Mouse (Mus musculus) heart, adult 10 weeks (tissue): ENCODE results near the gene Lrrc42. TPM values are rescaled to one million over a fixed set of nuclear protein-coding genes. Genes with fewer than 3 reads are reported as not detected.

Experiments
- polyA plus RNA-seq: library from polyadenylated mRNA; stranded (reverse); fragments of 350-450 nt; fragmentation: Illumina TruSeq; extraction: RNeasy Lipid Tissue Mini Kit (QIAGEN cat#74804); gene quantifications from one replicate; pipeline ENCODE4 v1.2.3, GENCODE M21; 2014; ENCODE audit warnings: low read depth, low replicate concordance

Gene Lrrc42
- polyA plus RNA-seq, result 12.3 TPM

DNA sequence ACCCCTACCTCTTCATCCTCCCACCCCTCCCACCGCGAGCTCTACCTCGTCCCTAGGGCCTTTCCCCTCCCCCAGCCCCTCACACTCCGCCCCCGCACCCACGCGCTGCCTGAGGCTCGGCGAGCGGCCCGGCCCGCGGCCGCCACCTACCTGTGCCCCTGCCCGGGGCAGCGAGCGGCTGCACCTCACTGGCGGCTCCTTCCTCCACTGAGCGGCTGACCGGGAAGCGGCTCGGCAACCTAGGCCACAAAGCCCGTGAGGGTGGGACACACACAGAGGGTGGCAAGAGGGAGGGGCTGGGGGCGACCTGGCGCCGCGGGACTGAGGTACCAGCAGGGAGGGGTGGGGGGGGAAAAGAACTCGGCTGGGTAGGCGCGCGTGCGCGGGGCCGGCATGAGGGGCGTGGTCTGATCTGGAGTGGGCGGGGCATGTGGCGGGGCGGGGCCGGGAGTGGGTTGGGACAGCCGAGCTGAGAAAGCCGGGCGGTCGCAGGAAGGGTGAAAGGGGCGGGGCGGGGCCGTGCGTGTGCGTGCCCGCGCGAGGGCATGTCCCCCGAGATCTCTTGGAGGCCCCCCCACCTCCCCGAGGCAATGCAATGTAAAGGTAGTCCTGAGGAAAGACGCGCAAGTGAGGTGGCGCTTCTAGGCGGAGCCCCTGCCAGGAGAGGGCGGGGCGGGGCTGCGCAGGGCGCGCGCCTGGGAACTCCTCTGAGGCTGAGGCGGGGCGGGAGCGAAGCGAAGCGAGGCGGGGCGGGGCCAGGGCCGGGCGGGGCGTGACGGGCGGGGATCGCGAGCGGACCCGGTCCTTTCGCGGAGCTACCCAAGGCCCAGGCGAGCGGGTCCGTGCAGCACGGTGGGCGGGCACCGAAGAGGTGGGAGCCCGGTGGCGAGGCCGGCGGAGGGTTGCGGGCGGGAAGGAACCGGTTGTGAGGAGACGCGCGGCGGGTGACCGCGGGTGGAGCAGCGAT lies at the start of gene Lrrc42, which contains the start of gene Hspb11:
Gene Lrrc42 (minus strand): TSS at position 408 of the 967 bp plus-strand sequence.
Gene Hspb11 (plus strand): TSS at position 469 of the 967 bp plus-strand sequence.

DNA sequence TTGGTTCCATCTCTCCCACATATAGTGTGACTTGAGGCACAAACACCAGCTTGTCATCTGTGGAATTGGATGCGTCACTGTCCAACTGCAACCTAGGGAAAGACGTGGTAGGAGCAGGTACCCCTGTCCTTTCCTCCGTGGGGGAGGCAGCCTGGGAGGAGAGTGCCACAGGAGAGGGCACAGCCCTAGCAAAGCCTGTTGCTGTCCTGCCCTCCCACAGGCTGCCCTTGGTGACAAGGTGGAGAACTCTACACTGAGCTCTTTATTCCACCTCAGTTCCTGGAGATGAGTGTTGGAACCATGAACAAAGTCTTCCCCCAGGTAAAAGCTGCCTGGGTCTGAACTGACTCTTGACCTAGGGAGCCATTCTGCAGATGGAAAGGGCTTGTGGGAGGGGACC lies 44.5 kb downstream of the Lrrc42 start, which contains the start of gene Ldlrad1:
Gene Ldlrad1 (plus strand): TSS at position 301 of the 400 bp plus-strand sequence.

Other genes starting within 250 kb of the Lrrc42 start
- gene Mrpl37, start 186.7 kb downstream of the Lrrc42 start, polyA plus RNA-seq, result 101 TPM
- gene Cyb5rl, start 186.5 kb downstream of the Lrrc42 start, polyA plus RNA-seq, result 14.2 TPM
- gene Cdcp2, start 156.6 kb downstream of the Lrrc42 start, polyA plus RNA-seq, result not detected
- gene Tmem59, start 75.1 kb downstream of the Lrrc42 start, polyA plus RNA-seq, result 181 TPM
- 8.1 TPM for gene Tceanc2, start 74.4 kb downstream of the Lrrc42 start, polyA plus RNA-seq
- not detected for gene Ldlrad1, start 44.4 kb downstream of the Lrrc42 start, polyA plus RNA-seq
- gene Hspb11, start 61 bp upstream of the Lrrc42 start, polyA plus RNA-seq, result 12.4 TPM
- not detected for gene Dio1, start 53.6 kb upstream of the Lrrc42 start, polyA plus RNA-seq
- 26.4 TPM for gene Yipf1, start 60.8 kb upstream of the Lrrc42 start, polyA plus RNA-seq
- 9.9 TPM for gene Ndc1, start 114.3 kb upstream of the Lrrc42 start, polyA plus RNA-seq
- 0.21 TPM for gene Glis1, start 181.1 kb upstream of the Lrrc42 start, polyA plus RNA-seq